Mouse (Mus musculus) heart, postnatal 0 days (tissue): ENCODE data around the gene Ccdc85c. TPM values are rescaled to one million over a fixed set of nuclear protein-coding genes. Genes with fewer than 3 reads are reported as not detected.
A peak's percentile ranks its signal among the peaks of the same experiment; 100 is the strongest.

ENCODE experiments used
- ATAC-seq: fragments of 200-750 bp; cut with Nextera tagmentation; 2 replicates; pipeline ENCODE4 v1.8.0; 2017; ENCODE audit warnings: low read depth, moderate number of reproducible peaks, moderate library complexity; ENCODE audit not compliant: insufficient read depth
- DNase-seq: peaks from one replicate; pipeline ENCODE4 v3.0.0-alpha.2; 2016; ENCODE audit warnings: low spot score
- H3K27ac ChIP-seq: fragments of 300-500 bp; sonication (generic); 2 replicates; pipeline ENCODE4 v1.5.1; 2014; ENCODE audit warnings: low read depth, mild to moderate bottlenecking
- H3K27me3 ChIP-seq: fragments of 300-500 bp; sonication (generic); 2 replicates; pipeline ENCODE4 v1.6.1; 2014; ENCODE audit warnings: low read length, mixed read lengths; ENCODE audit not compliant: control insufficient read depth, insufficient read depth
- H3K36me3 ChIP-seq: fragments of 300-500 bp; sonication (generic); replicated peaks from 2 replicates; pipeline ENCODE4 v1.6.1; 2014; ENCODE audit warnings: low read length, mixed read lengths; ENCODE audit not compliant: control insufficient read depth, insufficient read depth
- H3K4me1 ChIP-seq: fragments of 300-500 bp; sonication (generic); 2 replicates; pipeline ENCODE4 v1.6.1; 2014; ENCODE audit warnings: antibody characterized with exemption; ENCODE audit not compliant: control insufficient read depth, insufficient read depth
- H3K4me2 ChIP-seq: fragments of 300-500 bp; sonication (generic); 2 replicates; pipeline ENCODE4 v1.6.1; 2014; ENCODE audit warnings: low read depth, mild to moderate bottlenecking, low read length, moderate library complexity
- H3K4me3 ChIP-seq: fragments of 300-500 bp; sonication (generic); 2 replicates; pipeline ENCODE4 v1.5.1; 2014; ENCODE audit warnings: low read depth, low read length
- H3K9ac ChIP-seq: fragments of 300-500 bp; sonication (generic); replicated peaks from 2 replicates; pipeline ENCODE4 v1.6.1; 2014; ENCODE audit warnings: low read depth, low read length, mixed read lengths
- H3K9me3 ChIP-seq: fragments of 300-500 bp; sonication (generic); replicated peaks from 2 replicates; pipeline ENCODE4 v1.6.1; 2016; ENCODE audit warnings: low read length; ENCODE audit not compliant: control insufficient read depth
- CTCF ChIP-seq: IDR thresholded peaks from 2 replicates; pipeline ENCODE4 v1.5.1; 2016; ENCODE audit warnings: antibody characterized with exemption, control low read depth, low read depth
- EP300 ChIP-seq: IDR thresholded peaks from 2 replicates; pipeline ENCODE4 v1.6.1; 2016; ENCODE audit warnings: antibody characterized with exemption, low read depth
- WGBS: fragments of 180-500 bp; shearing (Covaris S2); extraction: QIAGEN DNeasy Blood & Tissue Kit; methylation state at CpG from one replicate; pipeline ENCODE4 v1.1.7; 2014; 5-methylcytosine and 5-hydroxymethylcytosine counted together
- polyA plus RNA-seq: library from polyadenylated mRNA; unstranded; fragments of >200 nt; fragmentation: Nextera tagmentation; extraction: Ambion mirVana; gene quantifications from 2 replicates; pipeline ENCODE4 v1.2.1, GENCODE M21; 2015
- total RNA-seq: library from RNA; depleted of rRNA; stranded (reverse); fragments of >200 nt; gene quantifications from 2 replicates; pipeline ENCODE4 v1.2.3, GENCODE M21; 2014; ENCODE audit warnings: low replicate concordance

Gene Ccdc85c
- total and polyA plus RNA-seq, 2 experiments from 2014 or later, result 7.8 to 44.7 TPM

- 51% methylated on average over 7 of the region's 7 CpGs for WGBS
- Histone ChIP-seq H3K9me3 (no peaks in the 10 kb centered on the region), H3K27ac (no peak overlapping the region), H3K4me2 (no peak overlapping the region), H3K9ac (no peak overlapping the region), H3K4me1 (peaks cover 10% of the 10 kb centered on the region; the same call in 1 of the 2 replicates), H3K4me3 (no peak overlapping the region), H3K36me3 (no peaks in the 10 kb centered on the region), H3K27me3 (peaks cover 3% of the 10 kb centered on the region)
- DNase-seq (no peak), ATAC-seq (no peak)
- no peak for TF ChIP-seq EP300
- TF ChIP-seq CTCF, result no peak
Observed at GRCm38 (mm10) chr12:108310456-108311027, 35.3 kb upstream of the Ccdc85c start.

DNA sequence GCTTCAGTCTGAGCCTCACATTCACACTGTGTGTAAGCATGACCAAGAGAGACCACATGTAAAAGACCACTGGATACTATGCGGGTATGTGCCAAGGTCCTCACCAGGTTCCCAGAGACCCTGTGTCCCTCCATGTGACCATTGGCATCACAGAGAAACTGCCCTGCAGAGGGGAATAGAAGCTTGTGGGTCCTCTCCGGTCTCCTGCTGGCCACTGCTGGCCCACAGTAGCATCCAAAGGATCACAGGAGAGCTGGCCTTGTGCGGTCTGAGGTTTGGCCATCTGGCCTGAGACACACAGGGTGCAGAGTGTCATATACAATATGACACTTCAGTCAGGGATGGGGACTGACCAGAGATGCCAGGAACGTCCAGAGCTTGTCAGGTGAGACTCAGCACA is 34.8 kb upstream of the Ccdc85c start:
- no peak for ATAC-seq
- H3K27ac ChIP-seq, result peak overlapping the region; percentile 32
- no peak overlapping the region for H3K9ac ChIP-seq
- no peaks in the 10 kb centered on the region for H3K9me3 ChIP-seq
- H3K4me3 ChIP-seq, result no peak overlapping the region
- no peak for DNase-seq
- WGBS, result 79% methylated on average over 4 of the region's 4 CpGs
- H3K4me1 ChIP-seq, result peaks cover 10% of the 10 kb centered on the region; the same call in 1 of the 2 replicates
- TF ChIP-seq CTCF (no peak), EP300 (no peak)
- H3K27me3 ChIP-seq, result peaks cover 8% of the 10 kb centered on the region
- no peaks in the 10 kb centered on the region for H3K36me3 ChIP-seq
- H3K4me2 ChIP-seq, result no peak overlapping the region

DNA sequence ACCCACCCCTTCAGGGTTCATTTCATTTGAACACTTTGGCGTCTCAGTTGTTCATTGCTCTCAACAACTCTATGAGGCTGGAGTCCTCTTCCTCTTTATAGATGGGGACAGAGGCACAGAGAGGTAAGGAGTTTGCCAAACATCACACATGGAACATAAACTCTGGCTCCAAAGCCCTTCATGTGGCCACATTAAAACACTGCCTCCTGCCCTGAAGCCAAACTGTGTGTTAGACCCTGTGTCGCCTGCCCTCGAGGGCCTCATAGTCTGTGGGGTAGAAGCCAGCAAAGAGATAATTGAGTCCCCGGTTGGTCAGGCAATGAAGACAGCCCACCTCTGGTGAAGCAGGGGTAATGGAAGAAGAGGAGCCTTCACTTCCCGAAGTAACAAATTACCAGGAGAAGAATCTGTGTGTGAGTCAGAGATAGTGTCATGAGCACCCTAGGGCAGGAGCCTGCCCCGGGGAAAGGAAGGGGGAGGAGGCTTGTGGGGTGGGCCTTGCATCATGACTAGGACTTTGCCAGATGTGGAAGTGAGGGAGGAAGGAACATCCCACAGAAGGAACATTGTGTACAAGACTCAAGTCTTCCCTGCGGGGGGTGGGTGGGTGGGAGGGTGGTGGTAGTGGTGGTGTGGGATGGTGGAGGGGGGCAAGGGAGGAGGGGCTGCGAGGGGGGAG is 34.0 kb upstream of the Ccdc85c start:
- H3K27ac ChIP-seq, result peak overlapping the region; percentile 73
- peak; percentile 55 for DNase-seq
- H3K36me3 ChIP-seq, result no peaks in the 10 kb centered on the region
- H3K9ac ChIP-seq, result no peak overlapping the region
- TF ChIP-seq EP300 (no peak), CTCF (no peak)
- no peak overlapping the region for H3K4me3 ChIP-seq
- H3K4me1 ChIP-seq, result peaks cover 10% of the 10 kb centered on the region; the same call in 1 of the 2 replicates
- no peaks in the 10 kb centered on the region for H3K9me3 ChIP-seq
- peak; percentile 53 for ATAC-seq
- peaks cover 14% of the 10 kb centered on the region for H3K27me3 ChIP-seq
- no peak overlapping the region for H3K4me2 ChIP-seq
- 45% methylated on average over 8 of the region's 8 CpGs for WGBS

DNA sequence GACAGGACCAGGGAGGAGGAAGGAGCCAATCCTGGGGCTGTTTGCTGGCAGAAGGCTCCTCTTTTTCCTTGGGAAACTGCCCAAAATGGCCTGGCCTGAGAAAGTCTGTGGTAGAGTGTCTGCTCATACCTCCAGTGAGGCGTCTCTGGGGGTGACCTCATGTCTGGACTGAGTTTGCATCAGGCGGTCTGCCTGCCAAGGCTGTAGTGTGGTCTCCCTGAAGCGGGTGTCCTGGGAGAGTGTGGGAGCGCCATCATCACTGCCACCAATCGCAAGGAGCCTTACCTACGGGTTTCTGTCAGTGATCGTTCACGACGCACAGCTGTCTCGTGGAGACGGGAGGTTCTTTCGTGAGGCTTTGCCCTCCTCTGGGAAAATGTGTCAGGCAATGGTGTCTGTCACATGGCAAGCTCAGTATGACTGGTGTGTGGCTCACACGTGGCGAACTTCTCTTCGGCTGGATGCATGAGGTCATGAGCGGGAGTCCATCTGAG is 33.2 kb upstream of the Ccdc85c start:
- DNase-seq (peak; percentile 18), ATAC-seq (peak; percentile 33; the same call in 1 of the 2 replicates)
- peaks cover 18% of the 10 kb centered on the region for H3K27me3 ChIP-seq
- H3K27ac ChIP-seq, result peak overlapping the region; percentile 73
- H3K36me3 ChIP-seq, result no peaks in the 10 kb centered on the region
- no peak overlapping the region for H3K4me2 ChIP-seq
- no peak overlapping the region for H3K4me3 ChIP-seq
- no peak overlapping the region for H3K9ac ChIP-seq
- H3K9me3 ChIP-seq, result no peaks in the 10 kb centered on the region
- peaks cover 10% of the 10 kb centered on the region; the same call in 1 of the 2 replicates for H3K4me1 ChIP-seq
- TF ChIP-seq CTCF, result no peak
- no peak for TF ChIP-seq EP300
- WGBS, result 70% methylated on average over 16 of the region's 16 CpGs

- Histone ChIP-seq H3K4me2 (peak overlapping the region; percentile 29; the same call in 1 of the 2 replicates), H3K27ac (no peak overlapping the region), H3K9me3 (no peaks in the 10 kb centered on the region), H3K27me3 (peaks cover 18% of the 10 kb centered on the region), H3K4me3 (no peak overlapping the region), H3K36me3 (no peaks in the 10 kb centered on the region), H3K9ac (no peak overlapping the region), H3K4me1 (peaks cover 10% of the 10 kb centered on the region; the same call in 1 of the 2 replicates)
- TF ChIP-seq EP300 (no peak), CTCF (peak; percentile 74)
- peak; percentile 35 for DNase-seq
- WGBS, result 20% methylated on average over 14 of the region's 14 CpGs
- ATAC-seq, result 0 out of 2 replicates have a peak, but pooled peaks have one; percentile 14
Observed at GRCm38 (mm10) chr12:108307553-108307952, 32.3 kb upstream of the Ccdc85c start.
